Mouse (Mus musculus): Measurements from ENCODE around the gene Pdgfb. TPM values are rescaled to one million over a fixed set of nuclear protein-coding genes. Genes with fewer than 3 reads are reported as not detected.

Gene Pdgfb
- polyA plus RNA-seq, 1 experiment: not detected

- no peak for TF ChIP-seq GATA1 (IDR thresholded peaks at IDR 0.05; ENCODE audit: low read length)
Measured at GRCm38 (mm10) chr15:79961366-79961921, 53.3 kb downstream of the Pdgfb start.

DNA sequence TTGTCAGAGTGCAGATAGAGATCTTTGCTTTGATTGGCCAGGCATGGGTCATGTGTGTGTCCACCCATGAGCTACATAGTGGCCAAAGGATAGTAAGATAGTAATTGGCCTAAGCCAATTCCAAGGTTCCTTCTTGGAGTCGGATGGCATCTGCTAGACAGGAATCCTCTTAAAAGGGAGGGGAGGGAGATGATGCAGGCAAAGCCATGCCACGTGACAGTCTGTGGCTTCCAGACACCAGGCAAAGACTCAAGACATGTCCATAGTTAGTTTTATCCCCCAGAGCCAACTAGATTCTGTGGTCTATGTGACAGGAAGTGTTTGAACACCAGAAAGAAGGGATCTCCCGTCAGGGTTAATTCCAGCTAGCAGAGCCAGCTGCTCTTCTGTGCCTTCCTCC is 56.4 kb downstream of the Pdgfb start:
- TF ChIP-seq GATA1 (IDR thresholded peaks at IDR 0.05; ENCODE audit: low read length): no peak

DNA sequence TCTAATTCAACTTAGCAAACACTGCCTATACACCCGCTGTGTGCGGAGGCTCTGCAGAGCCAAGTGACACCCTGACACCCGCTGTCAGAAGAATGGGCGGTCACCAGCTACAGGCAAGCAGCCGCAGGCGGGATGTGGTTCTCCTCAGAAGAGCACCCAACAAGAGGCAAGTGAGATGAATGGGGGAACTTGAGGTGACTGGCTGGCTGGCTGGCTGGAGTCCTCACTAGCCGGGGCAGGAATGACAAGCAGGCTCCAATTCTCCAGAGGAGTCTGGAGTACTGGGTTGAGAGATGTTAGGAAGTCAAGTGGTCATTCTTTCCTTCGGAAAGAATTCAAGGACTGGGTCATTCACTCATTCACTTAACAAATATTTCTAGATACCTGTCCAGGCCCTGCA is 58.2 kb downstream of the Pdgfb start:
- no peak for TF ChIP-seq GATA1 (IDR thresholded peaks at IDR 0.05; ENCODE audit: low read length)

DNA sequence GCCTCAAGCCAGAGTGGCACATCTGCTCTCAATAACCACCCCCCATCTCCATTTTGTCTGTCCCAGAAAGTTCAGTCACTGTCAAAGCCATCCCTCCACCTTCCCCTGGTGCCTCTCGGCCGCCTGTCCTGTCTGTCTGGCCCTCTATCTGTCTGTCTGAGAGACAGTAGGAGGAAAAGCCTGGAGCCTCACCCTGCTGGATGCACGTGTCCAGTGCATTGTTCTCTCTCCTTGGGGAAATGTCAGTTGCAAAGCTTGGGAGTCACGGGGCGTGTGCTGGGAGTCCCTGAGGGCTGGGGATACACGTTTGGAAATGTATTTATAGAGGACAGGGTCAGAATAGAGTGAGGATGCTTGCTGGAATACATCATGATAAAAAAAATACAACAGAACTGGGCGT is 61.3 kb downstream of the Pdgfb start:
- no peak for TF ChIP-seq GATA1 (IDR thresholded peaks at IDR 0.05; ENCODE audit: low read length)

GRCm38 (mm10) chr15:79952504-79953231 is 62.1 kb downstream of the Pdgfb start:
- TF ChIP-seq GATA1 (IDR thresholded peaks at IDR 0.05; ENCODE audit: low read length): no peak

DNA sequence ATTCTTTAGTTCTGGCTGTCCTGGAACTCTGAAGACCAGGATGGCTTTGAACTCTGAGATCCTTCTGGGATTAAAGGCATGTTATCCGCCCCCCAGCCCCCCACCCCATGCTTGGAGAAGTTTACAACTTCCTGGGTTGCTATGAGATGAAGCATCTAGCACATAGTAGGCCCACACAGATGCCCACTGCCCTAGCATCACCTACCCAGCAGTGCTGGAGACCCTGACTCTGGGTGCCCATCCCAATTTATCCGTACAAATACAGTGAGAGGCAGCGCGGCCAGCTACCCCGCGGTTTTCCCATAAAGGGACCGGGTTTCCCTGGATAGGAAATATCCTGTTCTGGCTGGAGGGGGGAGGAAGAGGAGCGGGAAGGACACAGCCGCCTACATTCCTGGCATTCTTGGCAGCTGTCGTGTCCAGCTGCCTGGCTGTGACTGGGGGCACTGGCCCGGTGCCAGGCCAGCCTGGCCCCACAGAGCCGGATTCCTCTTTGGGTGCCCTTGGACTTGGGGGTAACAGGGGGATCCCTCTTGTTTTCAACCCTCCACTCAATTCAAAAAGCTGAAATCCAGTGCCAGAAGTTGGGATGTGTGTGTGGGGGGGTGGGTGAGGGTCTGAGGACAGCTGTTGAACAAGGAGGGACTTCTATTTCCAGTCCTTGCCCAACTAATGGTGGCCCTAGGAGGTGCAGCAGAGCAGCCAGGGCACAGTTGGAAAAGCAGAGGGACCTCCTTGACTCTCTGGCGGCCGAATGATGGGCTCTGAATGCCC is 62.9 kb downstream of the Pdgfb start:
- TF ChIP-seq GATA1 (IDR thresholded peaks at IDR 0.05; ENCODE audit: low read length): no peak

DNA sequence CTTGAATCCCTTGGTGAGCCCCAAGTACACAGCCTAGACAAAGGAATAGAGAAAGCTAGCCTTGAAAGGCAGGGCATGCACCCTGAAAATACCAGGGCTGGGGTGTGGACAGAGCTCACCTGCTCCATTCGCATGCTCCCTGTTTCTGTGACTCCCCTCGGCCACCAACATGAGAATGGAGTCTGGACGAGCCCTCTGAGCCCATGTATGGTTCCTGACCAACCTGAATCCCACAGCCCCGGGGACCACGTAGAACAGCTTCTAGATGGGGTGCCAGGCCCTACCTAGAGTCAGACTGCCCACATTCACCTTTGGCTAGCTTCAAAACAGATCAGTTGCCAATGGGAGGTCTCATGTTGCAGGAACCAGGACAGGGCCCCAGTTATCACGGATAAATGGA is 63.6 kb downstream of the Pdgfb start:
- TF ChIP-seq GATA1 (IDR thresholded peaks at IDR 0.05; ENCODE audit: low read length): no peak

- no peak for TF ChIP-seq GATA1 (IDR thresholded peaks at IDR 0.05; ENCODE audit: low read length)
Measured at GRCm38 (mm10) chr15:79950250-79951025, 64.3 kb downstream of the Pdgfb start.

- no peak for TF ChIP-seq GATA1 (IDR thresholded peaks at IDR 0.05; ENCODE audit: low read length)
Measured at GRCm38 (mm10) chr15:79947681-79948080, 67.1 kb downstream of the Pdgfb start.

DNA sequence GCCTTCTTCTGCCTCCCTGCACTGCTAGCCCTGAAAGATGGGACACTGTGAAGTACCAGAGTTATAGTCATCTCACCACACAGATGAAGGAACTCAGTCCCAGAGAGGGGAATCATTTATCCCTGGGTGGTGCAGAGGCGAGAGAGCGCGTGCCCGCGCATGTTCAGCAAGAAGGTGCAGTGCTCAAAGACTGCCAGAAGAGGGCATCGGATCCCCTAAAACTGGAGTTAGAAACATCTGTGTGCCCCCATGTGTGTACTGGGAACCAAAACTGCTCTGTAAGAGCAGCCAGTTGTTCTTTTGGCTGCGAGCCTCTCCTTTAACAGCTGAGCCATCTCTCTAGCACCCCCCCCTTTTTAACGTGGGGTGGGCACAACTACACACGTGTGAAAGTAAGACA is 68.0 kb downstream of the Pdgfb start:
- TF ChIP-seq GATA1 (IDR thresholded peaks at IDR 0.05; ENCODE audit: low read length): no peak

DNA sequence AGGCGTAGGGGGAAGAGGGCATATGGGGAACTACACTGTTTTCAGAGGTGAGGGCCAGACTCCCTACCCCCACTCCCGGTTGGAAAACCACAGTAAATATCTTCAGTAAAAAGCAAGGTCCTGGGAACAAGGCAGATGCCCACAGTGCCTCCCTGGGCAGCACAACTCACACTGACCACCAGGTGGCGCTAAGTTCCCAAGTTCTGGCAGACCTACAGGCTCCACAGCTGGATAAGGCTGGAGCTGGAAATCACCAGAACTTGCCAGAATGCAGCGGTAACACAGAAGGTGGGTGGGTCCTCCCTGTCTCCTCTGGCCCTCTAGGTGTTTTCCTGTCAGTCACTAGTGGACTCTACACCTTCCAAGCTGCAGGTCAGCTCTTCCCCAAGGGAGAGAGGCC is 68.8 kb downstream of the Pdgfb start:
- TF ChIP-seq GATA1 (IDR thresholded peaks at IDR 0.05; ENCODE audit: low read length): no peak

Other genes starting within 250 kb of the Pdgfb start
- 21.8 and 30.7 TPM in 2 replicates for gene Dnal4, start 237.1 kb downstream of the Pdgfb start, polyA plus RNA-seq (2012)
- gene Nptxr, start 210.2 kb downstream of the Pdgfb start, polyA plus RNA-seq (2012): 0.04 TPM in 1 of 2 replicates, not detected in the other
- gene Npcd, start 180.7 kb downstream of the Pdgfb start, polyA plus RNA-seq (2012): not detected in 2 replicates
- gene Cbx6, start 180.3 kb downstream of the Pdgfb start, polyA plus RNA-seq (2012): 9.0 and 10.4 TPM in 2 replicates
- 0.64 and 0.77 TPM in 2 replicates for gene Apobec3, start 123.3 kb downstream of the Pdgfb start, polyA plus RNA-seq (2012)
- gene Cbx7, start 43.9 kb downstream of the Pdgfb start, polyA plus RNA-seq (2012): 8.4 and 9.6 TPM in 2 replicates
- gene Syngr1, start 76.4 kb upstream of the Pdgfb start, polyA plus RNA-seq (2012): 81.9 and 94.8 TPM in 2 replicates
- 41.0 and 159 TPM in 2 replicates for gene Rpl3, start 76.9 kb upstream of the Pdgfb start, polyA plus RNA-seq (2012)
- 14.2 and 21.9 TPM in 2 replicates for gene Tab1, start 118.2 kb upstream of the Pdgfb start, polyA plus RNA-seq (2012)
- not detected in 2 replicates for gene Mgat3, start 158.7 kb upstream of the Pdgfb start, polyA plus RNA-seq (2012)
- 14.4 and 32.6 TPM in 2 replicates for gene Mief1, start 219.0 kb upstream of the Pdgfb start, polyA plus RNA-seq (2012)
- not detected in 2 replicates for gene AC140267.1, start 220.9 kb upstream of the Pdgfb start, polyA plus RNA-seq (2012)
- 115 and 131 TPM in 2 replicates for gene Atf4, start 240.2 kb upstream of the Pdgfb start, polyA plus RNA-seq (2012)
- 72.6 and 92.5 TPM in 2 replicates for gene Rps19bp1, start 249.3 kb upstream of the Pdgfb start, polyA plus RNA-seq (2012)

All from G1E-ER4 (cell line).